Mouse (Mus musculus) forebrain, embryonic 11.5 days (tissue): ENCODE measurements around the gene Cbx7. TPM values are rescaled to one million over a fixed set of nuclear protein-coding genes. Genes with fewer than 3 reads are reported as not detected.

Source experiments
- ATAC-seq: fragments of 200-750 bp; cut with Nextera tagmentation; replicated peaks from 2 replicates; pipeline ENCODE4 v1.8.0; 2017; ENCODE audit warnings: moderate TSS enrichment; ENCODE audit not compliant: low FRiP score
- DNase-seq: peaks from one replicate; pipeline ENCODE4 v3.0.0-alpha.2; 2017; ENCODE audit warnings: low spot score
- H3K27ac ChIP-seq: fragments of 300-500 bp; sonication (generic); 2 replicates; pipeline ENCODE4 v1.5.1; 2014; ENCODE audit warnings: low read depth, low read length
- H3K27me3 ChIP-seq: fragments of 300-500 bp; sonication (generic); 2 replicates; pipeline ENCODE4 v1.6.1; 2014; ENCODE audit warnings: mild to moderate bottlenecking, low read length, mixed read lengths; ENCODE audit not compliant: control insufficient read depth, insufficient read depth
- H3K36me3 ChIP-seq: fragments of 300-500 bp; sonication (generic); 2 replicates; pipeline ENCODE4 v1.6.1; 2014; ENCODE audit warnings: mild to moderate bottlenecking, low read length, moderate library complexity, mixed read lengths; ENCODE audit not compliant: control insufficient read depth, insufficient read depth
- H3K4me1 ChIP-seq: fragments of 300-500 bp; sonication (generic); replicated peaks from 2 replicates; pipeline ENCODE4 v1.6.1; 2014; ENCODE audit warnings: low read length, mixed read lengths; ENCODE audit not compliant: control insufficient read depth, insufficient read depth
- H3K4me2 ChIP-seq: fragments of 300-500 bp; sonication (generic); 2 replicates; pipeline ENCODE4 v1.6.1; 2014; ENCODE audit warnings: low read depth, mild to moderate bottlenecking, low read length, moderate library complexity, mixed read lengths; ENCODE audit not compliant: severe bottlenecking
- H3K4me3 ChIP-seq: fragments of 300-500 bp; sonication (generic); 2 replicates; pipeline ENCODE4 v1.5.1; 2014; ENCODE audit warnings: low read depth, low read length
- H3K9ac ChIP-seq: fragments of 300-500 bp; sonication (generic); 2 replicates; pipeline ENCODE4 v1.6.1; 2014; ENCODE audit warnings: low read length
- H3K9me3 ChIP-seq: fragments of 300-500 bp; sonication (generic); 2 replicates; pipeline ENCODE4 v1.6.1; 2016; ENCODE audit warnings: low read length, mixed read lengths; ENCODE audit not compliant: control insufficient read depth
- WGBS: fragments of 180-500 bp; shearing (Covaris S2); extraction: QIAGEN DNeasy Blood & Tissue Kit; methylation state at CpG from one replicate; pipeline ENCODE4 v1.1.7; 2014; 5-methylcytosine and 5-hydroxymethylcytosine counted together
- polyA plus RNA-seq: library from polyadenylated mRNA; unstranded; fragments of >200 nt; fragmentation: Nextera tagmentation; extraction: Ambion mirVana; gene quantifications from 2 replicates; pipeline ENCODE4 v1.2.1, GENCODE M21; 2014

Cbx7 gene
- polyA plus RNA-seq, 1 experiment from 2014 or later = 3.3 TPM

GRCm38 (mm10) chr15:79931496-79932141 is 39.3 kb downstream of the Cbx7 start:
- Histone ChIP-seq H3K9me3 (no peaks in the 10 kb centered on the region), H3K9ac (no peak overlapping the region; the same call in 1 of the 2 replicates), H3K27ac (no peak overlapping the region), H3K4me3 (peak overlapping the region; percentile 53), H3K4me2 (peak overlapping the region; percentile 78), H3K36me3 (no peaks in the 10 kb centered on the region), H3K4me1 (peaks cover 13% of the 10 kb centered on the region), H3K27me3 (peaks cover 18% of the 10 kb centered on the region)
- ATAC-seq (no peak), DNase-seq (no peak)
- WGBS = 17% methylated on average over 13 of the region's 13 CpGs

- Histone ChIP-seq H3K27me3 (peaks cover 18% of the 10 kb centered on the region), H3K27ac (no peak overlapping the region), H3K9me3 (no peaks in the 10 kb centered on the region), H3K36me3 (no peaks in the 10 kb centered on the region), H3K4me1 (peaks cover 10% of the 10 kb centered on the region), H3K9ac (no peak overlapping the region), H3K4me3 (no peak overlapping the region), H3K4me2 (no peak overlapping the region)
- no peak for ATAC-seq
- 88% methylated on average over 3 of the region's 3 CpGs for WGBS
- no peak for DNase-seq
Observed at GRCm38 (mm10) chr15:79929734-79930133, 41.2 kb downstream of the Cbx7 start.

- no peak for DNase-seq
- H3K4me2 ChIP-seq = no peak overlapping the region
- H3K36me3 ChIP-seq = no peaks in the 10 kb centered on the region
- 72% methylated on average over 2 of the region's 2 CpGs for WGBS
- H3K4me3 ChIP-seq = no peak overlapping the region
- H3K4me1 ChIP-seq = peaks cover 8% of the 10 kb centered on the region
- peaks cover 13% of the 10 kb centered on the region for H3K27me3 ChIP-seq
- no peaks in the 10 kb centered on the region for H3K9me3 ChIP-seq
- no peak for ATAC-seq
- no peak overlapping the region for H3K9ac ChIP-seq
- no peak overlapping the region for H3K27ac ChIP-seq
Observed at GRCm38 (mm10) chr15:79928736-79929135, 42.2 kb downstream of the Cbx7 start.

GRCm38 (mm10) chr15:79928316-79928715 is 42.6 kb downstream of the Cbx7 start:
- Histone ChIP-seq H3K27me3 (peaks cover 9% of the 10 kb centered on the region), H3K36me3 (no peaks in the 10 kb centered on the region), H3K4me2 (peak overlapping the region; percentile 87; the same call in 1 of the 2 replicates), H3K27ac (peak overlapping the region; percentile 10; the same call in 1 of the 2 replicates), H3K4me1 (peaks cover 4% of the 10 kb centered on the region), H3K9me3 (no peaks in the 10 kb centered on the region), H3K9ac (no peak overlapping the region), H3K4me3 (no peak overlapping the region)
- ATAC-seq = no peak
- no peak for DNase-seq
- 89% methylated on average over 3 of the region's 3 CpGs for WGBS

- H3K27me3 ChIP-seq = peaks cover 3% of the 10 kb centered on the region; the same call in 1 of the 2 replicates
- peak overlapping the region; percentile 87 for H3K4me2 ChIP-seq
- H3K4me1 ChIP-seq = peaks cover 4% of the 10 kb centered on the region; the same call in 1 of the 2 replicates
- under 1% methylated on average over 29 of the region's 29 CpGs for WGBS
- peak; percentile 87 for DNase-seq
- no peaks in the 10 kb centered on the region for H3K36me3 ChIP-seq
- peak overlapping the region; percentile 52 for H3K4me3 ChIP-seq
- H3K27ac ChIP-seq = peak overlapping the region; percentile 10; the same call in 1 of the 2 replicates
- ATAC-seq = peak; percentile 75
- H3K9me3 ChIP-seq = no peaks in the 10 kb centered on the region
- H3K9ac ChIP-seq = peak overlapping the region; percentile 57
Observed at GRCm38 (mm10) chr15:79927637-79928122, 43.2 kb downstream of the Cbx7 start.

GRCm38 (mm10) chr15:79926856-79927416 is 44.0 kb downstream of the Cbx7 start:
- WGBS = 69% methylated on average over 11 of the region's 11 CpGs
- H3K9me3 ChIP-seq = no peaks in the 10 kb centered on the region; the same call in 1 of the 2 replicates
- no peak for ATAC-seq
- peaks cover 4% of the 10 kb centered on the region; the same call in 1 of the 2 replicates for H3K4me1 ChIP-seq
- no peaks in the 10 kb centered on the region for H3K36me3 ChIP-seq
- no peaks in the 10 kb centered on the region for H3K27me3 ChIP-seq
- no peak overlapping the region for H3K27ac ChIP-seq
- peak overlapping the region; percentile 87; the same call in 1 of the 2 replicates for H3K4me2 ChIP-seq
- peak overlapping the region; percentile 52; the same call in 1 of the 2 replicates for H3K4me3 ChIP-seq
- peak overlapping the region; percentile 57; the same call in 1 of the 2 replicates for H3K9ac ChIP-seq
- DNase-seq = no peak

- 49% methylated on average over 2 of the region's 2 CpGs for WGBS
- H3K4me1 ChIP-seq = no peaks in the 10 kb centered on the region
- no peak for ATAC-seq
- DNase-seq = no peak
- no peak overlapping the region for H3K4me2 ChIP-seq
- H3K4me3 ChIP-seq = no peak overlapping the region
- no peaks in the 10 kb centered on the region; the same call in 1 of the 2 replicates for H3K36me3 ChIP-seq
- H3K9ac ChIP-seq = no peak overlapping the region
- no peaks in the 10 kb centered on the region; the same call in 1 of the 2 replicates for H3K9me3 ChIP-seq
- no peaks in the 10 kb centered on the region for H3K27me3 ChIP-seq
- no peak overlapping the region for H3K27ac ChIP-seq
Observed at GRCm38 (mm10) chr15:79919787-79920186, 51.1 kb downstream of the Cbx7 start.

- H3K36me3 ChIP-seq = no peaks in the 10 kb centered on the region; the same call in 1 of the 2 replicates
- ATAC-seq = no peak
- WGBS = 92% methylated on average over 16 of the region's 16 CpGs
Observed at GRCm38 (mm10) chr15:79918485-79918884, 52.4 kb downstream of the Cbx7 start.

More at GRCm38 (mm10) chr15:79918485-79918884, 52.4 kb downstream of the Cbx7 start:
- H3K27me3 ChIP-seq = no peaks in the 10 kb centered on the region
- no peak overlapping the region for H3K9ac ChIP-seq
- no peak for DNase-seq
- H3K4me1 ChIP-seq = no peaks in the 10 kb centered on the region
- no peaks in the 10 kb centered on the region; the same call in 1 of the 2 replicates for H3K9me3 ChIP-seq
- H3K27ac ChIP-seq = no peak overlapping the region
- no peak overlapping the region for H3K4me3 ChIP-seq
- H3K4me2 ChIP-seq = no peak overlapping the region
